Mouse (Mus musculus) heart, embryonic 16.5 days (tissue): ENCODE measurements around the gene Myo1h. TPM values are rescaled to one million over a fixed set of nuclear protein-coding genes. Genes with fewer than 3 reads are reported as not detected.

Source experiments
- ATAC-seq: fragments of 200-750 bp; cut with Nextera tagmentation; replicated peaks from 2 replicates; pipeline ENCODE4 v1.8.0; 2017; ENCODE audit warnings: moderate number of reproducible peaks; ENCODE audit not compliant: insufficient read depth, low FRiP score; ENCODE audit errors: extremely low read depth
- H3K27ac ChIP-seq: fragments of 300-500 bp; sonication (generic); 2 replicates; pipeline ENCODE4 v1.5.1; 2014; ENCODE audit warnings: mild to moderate bottlenecking, low read length, control low read depth, moderate library complexity
- H3K27me3 ChIP-seq: fragments of 300-500 bp; sonication (generic); 2 replicates; pipeline ENCODE4 v1.6.1; 2014; ENCODE audit warnings: low read length, mixed read lengths; ENCODE audit not compliant: control insufficient read depth, insufficient read depth
- H3K36me3 ChIP-seq: fragments of 300-500 bp; sonication (generic); 2 replicates; pipeline ENCODE4 v1.6.1; 2014; ENCODE audit not compliant: control insufficient read depth, insufficient read depth
- H3K4me1 ChIP-seq: fragments of 300-500 bp; sonication (generic); 2 replicates; pipeline ENCODE4 v1.6.1; 2014; ENCODE audit warnings: low read length, mixed read lengths; ENCODE audit not compliant: control insufficient read depth, insufficient read depth
- H3K4me2 ChIP-seq: fragments of 300-500 bp; sonication (generic); 2 replicates; pipeline ENCODE4 v1.6.1; 2014; ENCODE audit warnings: low read depth, mild to moderate bottlenecking, control low read depth, low read length
- H3K4me3 ChIP-seq: fragments of 300-500 bp; sonication (generic); 2 replicates; pipeline ENCODE4 v1.5.1; 2014; ENCODE audit warnings: mild to moderate bottlenecking, control low read depth, low read length
- H3K9ac ChIP-seq: fragments of 300-500 bp; sonication (generic); 2 replicates; pipeline ENCODE4 v1.6.1; 2014; ENCODE audit warnings: low read length, control low read depth
- H3K9me3 ChIP-seq: fragments of 300-500 bp; sonication (generic); replicated peaks from 2 replicates; pipeline ENCODE4 v1.6.1; 2016; ENCODE audit warnings: low read length; ENCODE audit not compliant: control insufficient read depth
- WGBS: fragments of 180-500 bp; shearing (Covaris S2); extraction: QIAGEN DNeasy Blood & Tissue Kit; methylation state at CpG from one replicate; pipeline ENCODE4 v1.1.7; 2014; 5-methylcytosine and 5-hydroxymethylcytosine counted together
- microRNA-seq: library from miRNA; unstranded; fragments of <30 nt; microRNA quantifications from one replicate; pipeline ENCODE4, GENCODE M21; 2017
- polyA plus RNA-seq: library from polyadenylated mRNA; unstranded; fragments of >200 nt; fragmentation: Nextera tagmentation; extraction: Ambion mirVana; gene quantifications from 2 replicates; pipeline ENCODE4 v1.2.1, GENCODE M21; 2015

Gene Myo1h
- polyA plus RNA-seq, 1 experiment from 2014 or later: 2.7 TPM

DNA sequence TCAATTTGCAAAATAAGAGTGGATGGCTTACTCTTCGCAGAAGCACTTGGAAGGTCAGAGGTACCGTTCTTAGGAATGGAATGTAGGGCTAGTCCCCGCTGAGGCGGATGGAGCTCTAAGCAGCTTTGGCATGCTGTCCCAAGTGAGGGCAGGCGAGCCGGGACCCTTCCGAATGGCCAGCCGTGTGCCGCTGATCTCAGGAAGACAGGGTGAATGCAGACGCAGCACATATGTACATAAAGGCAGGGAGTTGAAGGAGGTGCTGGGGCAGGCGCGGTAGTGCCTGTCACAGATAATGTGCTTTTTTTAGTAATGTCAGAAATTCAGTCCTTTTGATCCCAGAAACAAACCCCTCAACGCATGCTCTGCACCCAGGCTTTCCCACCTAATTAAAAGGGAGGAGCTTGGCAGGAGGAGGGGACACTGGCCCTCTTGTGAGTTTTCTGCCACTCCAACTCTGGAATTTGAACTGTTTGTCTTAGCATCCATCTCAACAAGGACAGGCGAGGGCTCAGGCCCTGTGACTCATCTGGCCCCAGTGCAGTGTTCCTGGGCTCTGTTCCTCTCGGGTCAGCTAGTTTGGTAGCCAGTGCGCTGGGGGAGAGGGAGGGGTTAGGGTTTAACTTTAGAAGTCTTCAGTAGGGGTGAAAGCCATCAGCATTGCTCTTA lies 124.2 kb downstream of the Myo1h start:
- Histone ChIP-seq H3K4me1 (peaks cover 13% of the 10 kb centered on the region), H3K27ac (peak overlapping the region; percentile 43; the same call in 1 of the 2 replicates), H3K27me3 (no peaks in the 10 kb centered on the region), H3K9me3 (no peaks in the 10 kb centered on the region), H3K9ac (no peak overlapping the region), H3K4me3 (no peak overlapping the region), H3K4me2 (no peak overlapping the region), H3K36me3 (peaks cover 82% of the 10 kb centered on the region)
- WGBS: 41% methylated on average over 16 of the region's 16 CpGs
- peak; percentile 54; the same call in 1 of the 2 replicates for ATAC-seq

Small RNAs within 50 kb of the gene (microRNA-seq; reads per million reads assigned to microRNA genes)
- gene Mir7027: not detected

Other genes with a start within 250 kb of the Myo1h start
- gene Usp30, start 223.7 kb upstream of the Myo1h start, polyA plus RNA-seq: 7.6 and 9.5 TPM in 2 replicates
- 0.14 and 0.27 TPM in 2 replicates for gene Svop, start 197.6 kb upstream of the Myo1h start, polyA plus RNA-seq
- gene Alkbh2, start 160.9 kb upstream of the Myo1h start, polyA plus RNA-seq: 7.3 and 8.0 TPM in 2 replicates
- 42.7 and 43.0 TPM in 2 replicates for gene Ung, start 158.8 kb upstream of the Myo1h start, polyA plus RNA-seq
- 12.0 and 13.9 TPM in 2 replicates for gene Acacb, start 142.6 kb upstream of the Myo1h start, polyA plus RNA-seq
- gene Foxn4, start 15.4 kb upstream of the Myo1h start, polyA plus RNA-seq: 0.11 and 0.44 TPM in 2 replicates
- gene Kctd10, start 91.3 kb downstream of the Myo1h start, polyA plus RNA-seq: 112 and 119 TPM in 2 replicates
- 44.2 and 50.9 TPM in 2 replicates for gene Ube3b, start 91.4 kb downstream of the Myo1h start, polyA plus RNA-seq
- gene Mmab, start 154.9 kb downstream of the Myo1h start, polyA plus RNA-seq: 24.5 and 25.8 TPM in 2 replicates
- 15.8 and 17.5 TPM in 2 replicates for gene Mvk, start 155.1 kb downstream of the Myo1h start, polyA plus RNA-seq